Mouse (Mus musculus): ENCODE measurements at regions not wholly inside any gene's neighbourhood (a gene's known extent, or its start where the extent isn't known, plus 50 kb on each side); places are given as distances from the start of the nearest gene placed in this dataset.

DNA sequence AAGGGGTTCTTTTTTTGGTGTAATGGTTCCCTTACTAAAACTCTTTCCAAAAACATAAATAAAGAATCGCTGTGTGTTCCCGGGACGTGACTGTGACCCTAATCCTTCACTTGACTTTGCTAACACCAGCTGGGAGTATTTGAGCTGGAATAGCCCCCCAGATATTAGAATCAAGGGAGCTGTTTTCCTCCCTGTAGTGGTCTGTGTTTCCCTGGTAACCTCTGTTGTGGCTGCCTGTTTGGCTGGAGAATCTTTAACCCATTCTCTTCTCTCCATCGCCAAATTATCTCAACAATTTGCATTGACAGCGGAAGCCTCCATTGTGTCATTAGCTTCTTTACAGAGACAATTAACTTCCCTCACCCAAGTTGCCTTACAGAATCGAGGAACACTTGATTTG, 1471.6 kb downstream of the Kcnt2 start:
- TF ChIP-seq POLR2A (IDR thresholded peaks at IDR 0.05; ENCODE audit: insufficient read depth, low read depth, low read length) (no peak), CTCF (IDR thresholded peaks at IDR 0.05) (no peak), EP300 (IDR thresholded peaks at IDR 0.05; ENCODE audit: insufficient read depth, low read depth, low read length) (no peak)
